Mouse (Mus musculus): ENCODE measurements around the gene Rnf220.
A peak's percentile ranks its signal among the peaks of the same experiment; 100 is the strongest.

Gene Rnf220

DNA sequence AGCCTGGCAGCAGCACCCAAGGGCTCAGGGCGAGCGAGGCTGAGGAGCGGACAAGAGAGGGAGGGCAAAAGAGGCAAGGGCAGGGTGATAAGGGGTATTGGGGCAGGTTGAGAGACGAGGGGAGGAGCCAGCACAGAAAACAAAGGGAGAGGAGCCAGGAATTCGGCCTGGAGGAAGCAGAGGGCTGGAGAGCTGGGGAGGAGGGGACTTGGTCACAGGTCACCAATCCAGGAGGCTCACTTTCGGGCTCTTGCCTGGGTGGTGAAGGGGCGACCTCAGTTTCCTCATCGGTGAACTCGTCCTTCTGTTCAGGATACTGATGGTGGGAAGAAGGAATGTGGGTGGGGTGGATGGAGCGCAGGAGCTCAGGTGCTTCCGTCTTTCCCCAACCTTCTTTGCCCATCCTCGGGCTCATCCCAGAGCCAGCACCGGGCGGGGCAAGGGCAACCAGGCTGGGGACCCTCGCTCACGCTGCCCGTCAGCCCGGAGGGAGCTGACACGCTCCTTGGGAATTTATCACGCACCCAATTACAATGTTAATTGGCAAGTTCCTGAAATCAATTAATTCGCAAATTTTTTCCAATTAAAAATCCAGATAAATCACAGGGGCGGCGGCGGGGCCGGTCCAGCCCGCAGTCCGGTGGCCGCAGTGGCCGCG is 193.1 kb downstream of the Rnf220 start:
- no peak for DNase-seq (ENCODE audit: low spot score in 2 of 2)

GRCm38 (mm10) chr4:117302027-117302806 is 194.6 kb downstream of the Rnf220 start:
- no peak for DNase-seq (ENCODE audit: low spot score in 2 of 2)

GRCm38 (mm10) chr4:117299921-117300320 is 196.9 kb downstream of the Rnf220 start:
- DNase-seq (ENCODE audit: low spot score in 2 of 2) = no peak

DNA sequence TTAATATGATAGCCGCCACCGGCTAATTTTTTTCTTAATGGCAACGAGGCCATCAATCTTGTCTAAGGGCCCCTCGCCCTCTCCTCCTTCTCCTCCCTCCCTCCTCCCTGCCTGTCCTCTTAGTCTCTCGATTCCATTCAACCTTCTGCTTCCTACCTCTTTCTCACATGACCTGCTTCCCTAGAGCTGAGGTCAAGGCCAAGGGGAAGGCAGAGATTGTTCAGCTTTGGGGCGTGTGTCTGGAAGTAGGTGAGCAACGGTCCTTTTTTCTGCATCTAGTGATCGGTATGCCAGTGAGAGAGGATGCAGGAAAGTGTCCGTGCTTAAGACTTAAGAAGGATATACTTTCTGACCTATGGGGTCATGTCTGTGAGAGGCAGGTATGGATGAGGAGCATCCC is 199.0 kb downstream of the Rnf220 start:
- no peak for DNase-seq (ENCODE audit: low spot score in 2 of 2)

- DNase-seq (ENCODE audit: low spot score in 2 of 2) = no peak
These were observed 199.8 kb downstream of the Rnf220 start for GRCm38 (mm10) chr4:117296849-117297593.

- DNase-seq (ENCODE audit: low spot score in 2 of 2) = no peak
These were observed 205.2 kb downstream of the Rnf220 start for GRCm38 (mm10) chr4:117291696-117292095.

GRCm38 (mm10) chr4:117288927-117289801 is 207.7 kb downstream of the Rnf220 start:
- peak; percentile 64 to 72 for DNase-seq (ENCODE audit: low spot score in 2 of 2)

GRCm38 (mm10) chr4:117288277-117288926 is 208.4 kb downstream of the Rnf220 start:
- DNase-seq (ENCODE audit: low spot score in 2 of 2) = no peak

DNA sequence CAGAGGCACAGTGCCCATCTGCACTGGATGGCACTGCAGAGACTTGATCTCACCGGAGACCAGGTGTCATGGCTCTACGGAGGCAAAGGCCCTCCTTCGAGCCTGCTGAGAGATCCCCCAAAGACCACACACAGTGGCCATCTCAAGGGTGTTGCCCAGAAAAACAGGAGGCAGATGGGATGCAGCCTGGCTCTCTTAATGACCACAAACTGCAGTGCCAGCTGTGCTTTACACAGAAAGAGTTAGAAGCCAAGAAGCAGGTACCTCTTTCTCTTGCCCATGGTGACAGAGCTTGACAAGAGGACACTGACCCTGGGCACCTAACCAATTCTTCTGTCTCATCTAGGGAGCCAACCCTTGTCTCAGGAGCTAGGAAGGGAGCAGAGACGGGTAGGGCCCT is 212.5 kb downstream of the Rnf220 start:
- DNase-seq (ENCODE audit: low spot score in 2 of 2) = no peak

GRCm38 (mm10) chr4:117283271-117284191 is 213.3 kb downstream of the Rnf220 start:
- no peak for DNase-seq (ENCODE audit: low spot score in 2 of 2)

GRCm38 (mm10) chr4:117281090-117281845 is 215.6 kb downstream of the Rnf220 start:
- no peak for DNase-seq (ENCODE audit: low spot score in 2 of 2)

DNA sequence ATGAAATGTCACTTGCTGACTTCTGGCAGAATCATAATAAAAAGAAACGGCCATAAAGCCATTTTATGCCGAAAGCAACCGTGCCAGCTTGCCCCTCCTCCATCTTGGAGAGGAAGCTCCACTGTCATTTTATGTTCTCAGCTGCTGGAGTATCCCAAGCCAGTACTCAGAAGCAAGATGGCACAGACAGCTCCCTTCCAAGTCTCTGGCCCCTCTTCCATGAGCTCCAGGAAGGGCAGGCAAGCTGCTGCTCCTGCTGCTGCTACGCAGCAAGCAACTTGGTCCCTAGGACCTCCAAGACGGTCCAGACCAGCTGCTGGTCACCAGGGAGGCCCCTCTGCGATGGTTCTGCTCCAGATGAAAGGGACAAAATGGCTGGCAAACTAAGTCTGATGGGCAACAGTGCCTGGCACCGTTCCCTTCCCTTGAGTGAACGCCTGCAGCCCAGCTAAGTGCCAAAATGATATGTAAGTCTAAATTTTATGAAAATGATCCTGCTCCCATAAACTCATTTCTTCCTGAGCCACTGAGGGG is 216.4 kb downstream of the Rnf220 start:
- no peak for DNase-seq (ENCODE audit: low spot score in 2 of 2)

DNA sequence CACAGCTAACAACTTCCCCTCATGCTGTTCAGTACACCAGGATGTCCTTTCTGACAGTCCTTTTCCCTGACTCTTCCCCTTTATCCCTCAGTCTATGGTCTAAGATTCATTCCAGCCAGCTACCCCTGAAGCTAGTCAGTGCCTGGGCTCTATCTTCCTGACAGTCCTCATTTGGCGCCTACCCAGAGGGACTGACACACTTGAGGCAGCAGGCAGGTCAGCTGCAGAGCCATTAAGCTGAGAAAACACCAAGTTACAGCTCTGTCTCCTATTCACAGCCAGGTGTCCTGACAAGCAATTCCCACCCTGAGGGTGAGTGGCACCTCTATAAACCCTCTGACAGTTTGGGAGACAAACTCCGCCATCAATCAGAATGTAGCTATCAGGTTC is 217.6 kb downstream of the Rnf220 start:
- no peak for DNase-seq (ENCODE audit: low spot score in 2 of 2)

DNA sequence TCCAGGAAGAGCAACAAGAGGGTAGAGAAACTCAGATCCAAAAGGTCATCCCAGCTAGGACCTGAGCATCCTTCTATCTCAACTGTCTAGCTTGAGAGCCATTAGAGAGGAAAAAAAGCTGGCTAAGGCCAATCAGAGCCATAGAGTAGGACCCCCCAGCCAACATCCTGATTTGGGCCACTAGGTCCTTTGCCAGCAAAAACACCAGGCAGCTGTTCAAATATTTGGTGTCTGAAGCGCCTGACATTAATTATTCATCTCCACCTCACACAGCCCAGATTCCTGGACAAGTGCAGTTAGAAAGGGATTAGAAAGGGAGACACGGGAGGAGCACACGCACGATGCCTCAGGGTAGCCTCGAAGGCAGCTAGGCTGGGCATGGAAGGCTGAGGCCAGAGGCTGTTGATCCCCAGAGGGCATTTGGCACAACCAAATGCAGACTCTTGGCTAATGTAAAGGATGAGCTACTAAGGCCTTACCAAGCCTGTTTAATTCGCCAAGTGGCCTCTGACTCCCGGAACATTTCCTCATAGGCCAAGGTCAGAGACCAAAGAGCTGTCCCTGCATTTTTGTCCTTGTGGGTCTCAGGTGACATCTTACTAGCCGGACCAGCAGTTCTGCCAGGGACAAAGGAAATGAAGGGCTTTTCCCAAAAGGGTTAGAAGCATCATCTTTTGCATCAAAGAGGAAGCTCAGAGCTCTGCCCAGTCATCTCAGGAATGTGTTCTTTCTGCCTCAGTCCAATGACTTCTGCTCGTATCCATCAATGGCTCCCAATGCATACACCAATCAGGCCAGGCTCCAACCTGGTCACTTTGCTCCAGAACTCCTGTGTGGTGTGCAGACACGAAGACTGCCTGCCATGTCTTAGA is 218.2 kb downstream of the Rnf220 start:
- DNase-seq (ENCODE audit: low spot score in 2 of 2) = no peak

GRCm38 (mm10) chr4:117277687-117278086 is 219.2 kb downstream of the Rnf220 start:
- no peak for DNase-seq (ENCODE audit: low spot score in 2 of 2)

DNA sequence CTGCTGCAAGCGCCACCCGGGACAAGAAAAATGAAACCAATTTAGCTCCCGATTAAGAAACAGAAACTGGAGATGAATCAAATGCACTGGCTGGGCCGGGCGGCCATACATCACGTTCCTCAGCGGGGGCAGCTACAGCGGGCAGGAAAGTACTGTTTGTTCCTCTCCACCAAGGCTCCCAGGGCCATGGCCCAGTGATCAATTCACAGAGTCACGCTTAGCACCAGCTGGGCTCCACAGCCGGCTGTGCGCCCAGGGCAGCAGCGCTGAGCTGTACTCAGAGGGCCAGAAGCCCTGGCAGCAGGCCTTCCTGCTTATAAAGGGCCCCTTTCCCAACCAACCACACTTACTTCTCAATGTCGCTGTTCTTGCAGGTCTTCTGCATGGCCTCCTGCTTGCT is 219.8 kb downstream of the Rnf220 start:
- no peak for DNase-seq (ENCODE audit: low spot score in 2 of 2)

DNA sequence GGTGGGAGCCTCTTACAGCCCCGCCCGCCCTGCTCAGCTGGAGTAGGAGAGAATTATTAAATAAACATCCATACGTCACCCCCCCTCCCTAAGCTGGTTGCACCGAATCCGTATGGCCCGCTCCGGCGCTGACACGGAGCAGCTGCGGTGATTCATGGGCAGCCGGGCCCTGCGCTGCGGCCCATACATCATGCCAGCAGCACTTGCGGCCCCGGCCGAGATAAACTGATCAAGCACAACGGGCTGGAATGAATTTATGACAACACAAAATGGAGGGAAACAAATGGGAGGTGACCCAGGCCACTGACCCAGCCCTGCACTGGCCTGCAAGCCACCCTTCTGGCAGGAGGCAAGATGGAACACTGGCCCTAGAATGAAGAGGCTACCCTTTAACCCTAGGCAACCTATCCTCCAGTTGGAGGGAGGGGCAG is 220.6 kb downstream of the Rnf220 start:
- DNase-seq (ENCODE audit: low spot score in 2 of 2) = no peak

DNA sequence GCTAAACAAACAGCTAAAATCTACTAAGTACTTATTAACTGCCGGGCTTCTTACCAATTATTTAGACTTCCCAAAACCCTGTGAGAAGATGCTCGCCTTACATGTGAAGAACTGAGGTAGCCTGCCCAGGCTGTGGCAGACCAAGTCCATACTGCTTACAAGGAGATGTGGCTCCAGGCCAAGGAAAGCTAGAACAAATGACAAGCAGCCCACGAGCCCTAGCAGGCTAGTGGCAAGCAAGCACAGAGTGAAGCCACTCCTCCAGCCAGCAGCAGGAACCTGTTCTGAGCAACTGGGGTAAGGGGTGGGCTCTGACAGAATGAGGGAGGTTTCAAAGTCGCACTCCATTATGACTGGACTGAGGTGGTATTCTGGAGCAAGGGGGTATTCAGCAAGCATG is 222.1 kb downstream of the Rnf220 start:
- no peak for DNase-seq (ENCODE audit: low spot score in 2 of 2)

Measured in right cerebral cortex, adult 2 months (tissue).